Mouse (Mus musculus) thymus, adult 2 months (tissue): ENCODE results near the gene Gcdh.

Experiments used
- CTCF ChIP-seq: fragments of 200-500 bp; IDR thresholded peaks from 2 replicates; pipeline ENCODE4 v1.5.1; 2012; ENCODE audit warnings: mild to moderate bottlenecking, control low read depth, low read length, moderate library complexity, borderline replicate concordance; ENCODE audit not compliant: control insufficient read depth, poor library complexity, insufficient read depth; ENCODE audit errors: extremely low read depth
- POLR2A ChIP-seq: fragments of 200-500 bp; IDR thresholded peaks from 2 replicates; pipeline ENCODE4 v1.6.1; 2012; ENCODE audit warnings: mild to moderate bottlenecking, low read length, control low read depth, moderate library complexity; ENCODE audit not compliant: control insufficient read depth, poor library complexity, insufficient read depth; ENCODE audit errors: extremely low read depth

GRCm38 (mm10) chr8:84907493-84907892 lies 13.8 kb upstream of the Gcdh start:
- TF ChIP-seq CTCF (no peak), POLR2A (no peak)
